9 mouse cellular contexts compared by ENCODE assay signal in genomic region chr19:21798700-21799099, GRCm38 (mm10). TPM values are rescaled to one million over a fixed set of nuclear protein-coding genes. Genes with fewer than 3 reads are reported as not detected.
DNase-seq lines count a peak whose midpoint lies in the region; ATAC-seq and TF ChIP-seq lines count a peak whose summit lies in the region.
"Had no signal": no experiment of that assay in that cellular context is flagged by ENCODE, and none has a peak within 500 bp of the region (broad histone marks: within the 10 kb centered on the region; RNA-seq: fewer than 3 reads in every experiment).

No protein-coding gene starts in this region.

- no peaks in the 10 kb centered on the region for H3K9me3 ChIP-seq in hindbrain, embryonic 16.5 days (ENCODE audit: control insufficient read depth, low read length)
- no peaks in the 10 kb centered on the region for H3K9me3 ChIP-seq in hindbrain, embryonic 14.5 days (ENCODE audit: control insufficient read depth, low read length)
- H3K9me3 ChIP-seq in heart, postnatal 0 days (replicated peaks; ENCODE audit: control insufficient read depth, low read length) = no peaks in the 10 kb centered on the region

- H3K4me3 ChIP-seq in hindbrain, embryonic 16.5 days (ENCODE audit: low read length) = no peak overlapping the region
- no peak overlapping the region for H3K4me3 ChIP-seq in hindbrain, embryonic 14.5 days (replicated peaks; ENCODE audit: low read length)
- H3K4me3 ChIP-seq in heart, postnatal 0 days (ENCODE audit: low read depth, low read length) = no peak overlapping the region

- peaks cover 12% of the 10 kb centered on the region for H3K4me1 ChIP-seq in hindbrain, embryonic 16.5 days (ENCODE audit: control insufficient read depth, insufficient read depth, low read depth, low read length)
- H3K4me1 ChIP-seq in hindbrain, embryonic 14.5 days (replicated peaks; ENCODE audit: control insufficient read depth, insufficient read depth, low read length) = peaks cover 7% of the 10 kb centered on the region
- H3K4me1 ChIP-seq in heart, postnatal 0 days (ENCODE audit: control insufficient read depth, insufficient read depth) = peaks cover 12% of the 10 kb centered on the region

- H3K27me3 ChIP-seq in hindbrain, embryonic 16.5 days (replicated peaks; ENCODE audit: control insufficient read depth, insufficient read depth, low read length) = no peaks in the 10 kb centered on the region
- no peaks in the 10 kb centered on the region for H3K27me3 ChIP-seq in hindbrain, embryonic 14.5 days (ENCODE audit: control insufficient read depth, insufficient read depth, low read length)
- H3K27me3 ChIP-seq in heart, postnatal 0 days (ENCODE audit: control insufficient read depth, insufficient read depth, low read length) = no peaks in the 10 kb centered on the region

- peaks cover 12% of the 10 kb centered on the region for H3K36me3 ChIP-seq in hindbrain, embryonic 16.5 days (ENCODE audit: control insufficient read depth, insufficient read depth, low read length)
- H3K36me3 ChIP-seq in hindbrain, embryonic 14.5 days (replicated peaks; ENCODE audit: control insufficient read depth, insufficient read depth) = peaks cover 77% of the 10 kb centered on the region
- peaks cover 72% of the 10 kb centered on the region for H3K36me3 ChIP-seq in heart, postnatal 0 days (replicated peaks; ENCODE audit: control insufficient read depth, insufficient read depth, low read length)

- TF ChIP-seq POLR2A in brain, embryonic 14.5 days (IDR thresholded peaks at IDR 0.05; ENCODE audit: borderline replicate concordance, extremely low read depth, insufficient read depth, insufficient read length, poor library complexity, severe bottlenecking) = no peak

- no peak for TF ChIP-seq EP300 in heart, postnatal 0 days (IDR thresholded peaks at IDR 0.05; ENCODE audit: low read depth)

- 42% methylated on average over 3 of the region's 3 CpGs for WGBS in hindbrain, embryonic 16.5 days
- WGBS in hindbrain, embryonic 14.5 days = 26% methylated on average over 3 of the region's 3 CpGs
- WGBS in heart, postnatal 0 days = 16% methylated on average over 3 of the region's 3 CpGs

- H3K4me2 ChIP-seq in hindbrain, embryonic 16.5 days (ENCODE audit: low read length) = no peak overlapping the region
- no peak overlapping the region for H3K4me2 ChIP-seq in hindbrain, embryonic 14.5 days (replicated peaks)
- no peak overlapping the region for H3K4me2 ChIP-seq in heart, postnatal 0 days (ENCODE audit: low read depth, low read length)

- TF ChIP-seq CTCF in brain, embryonic 14.5 days (IDR thresholded peaks at IDR 0.05; ENCODE audit: borderline replicate concordance, extremely low read depth, insufficient read depth, insufficient read length) = no peak
- no peak for TF ChIP-seq CTCF in heart, postnatal 0 days (IDR thresholded peaks at IDR 0.05; ENCODE audit: low read depth)

- ATAC-seq in hindbrain, embryonic 16.5 days = peak; percentile 69; the same call in 1 of the 2 replicates
- no peak; the same call in 1 of the 2 replicates for ATAC-seq in hindbrain, embryonic 14.5 days (ENCODE audit: low FRiP score)
- no peak; the same call in 1 of the 2 replicates for ATAC-seq in heart, postnatal 0 days (ENCODE audit: insufficient read depth, low read depth)

- no peak overlapping the region for H3K27ac ChIP-seq in hindbrain, embryonic 16.5 days (ENCODE audit: low read depth, low read length)
- H3K27ac ChIP-seq in hindbrain, embryonic 14.5 days = no peak overlapping the region
- H3K27ac ChIP-seq in heart, postnatal 0 days (ENCODE audit: low read depth) = peak overlapping the region; percentile 55; the same call in 1 of the 2 replicates
- H3K27ac ChIP-seq: macrophage had no signal

- DNase-seq in hindbrain, embryonic 14.5 days (ENCODE audit: low spot score) = no peak
- peak; percentile 93 for DNase-seq in Muller cell, postnatal 12 days (ENCODE audit: inconsistent ontology term)
- peak; percentile 71 for DNase-seq in brain, embryonic 14.5 days (ENCODE audit: low read depth)
- no peak for DNase-seq in heart, postnatal 0 days (ENCODE audit: low spot score)
- no peak for DNase-seq in spleen, adult 18-20 months
- DNase-seq in right cerebral cortex, postnatal 4 days = no peak
- DNase-seq: adrenal gland, adult 2 months had no signal

- H3K9ac ChIP-seq in hindbrain, embryonic 16.5 days (ENCODE audit: low read depth, low read length) = no peak overlapping the region
- H3K9ac ChIP-seq in hindbrain, embryonic 14.5 days = no peak overlapping the region
- H3K9ac ChIP-seq in heart, postnatal 0 days (replicated peaks; ENCODE audit: low read depth, low read length) = no peak overlapping the region

RNA-seq across cellular contexts. Expression of gene Cemip2, which starts 20.6 kb away (rescaled TPM):
- 15.4 and 22.2 TPM in 2 replicates for polyA plus RNA-seq in hindbrain, embryonic 16.5 days (2015; fragmentation: Nextera tagmentation; extraction: Ambion mirVana)
- 26.4 and 26.8 TPM in 2 replicates for polyA plus RNA-seq in hindbrain, embryonic 14.5 days (2014; fragmentation: Nextera tagmentation; extraction: Ambion mirVana)
- polyA plus RNA-seq in brain, embryonic 14.5 days (2012; rRNA removed) = 24.0 and 34.9 TPM in 2 replicates
- 55.8 and 58.8 TPM in 2 replicates for total RNA-seq in heart, postnatal 0 days (2014; rRNA removed; ENCODE audit: low replicate concordance)
- polyA plus RNA-seq in heart, postnatal 0 days (2015; fragmentation: Nextera tagmentation; extraction: Ambion mirVana) = 19.1 and 20.2 TPM in 2 replicates

Comparison
In these comparisons a context has a peak if more than half of its experiments do, and no peak if none do; other contexts are left out.
1. DNase-seq: peak in Muller cell, postnatal 12 days (single experiment) and brain, embryonic 14.5 days (single experiment); none in hindbrain, embryonic 14.5 days (single experiment), heart, postnatal 0 days (single experiment), spleen, adult 18-20 months (0 of 2) and right cerebral cortex, postnatal 4 days (single experiment).